Mouse (Mus musculus): Measurements from ENCODE around the gene Rgl1. TPM values are rescaled to one million over a fixed set of nuclear protein-coding genes. Genes with fewer than 3 reads are reported as not detected.
A peak's percentile ranks its signal among the peaks of the same experiment; 100 is the strongest.

Gene Rgl1
- polyA plus RNA-seq, 2 experiments = 5.4 to 8.6 TPM

DNA sequence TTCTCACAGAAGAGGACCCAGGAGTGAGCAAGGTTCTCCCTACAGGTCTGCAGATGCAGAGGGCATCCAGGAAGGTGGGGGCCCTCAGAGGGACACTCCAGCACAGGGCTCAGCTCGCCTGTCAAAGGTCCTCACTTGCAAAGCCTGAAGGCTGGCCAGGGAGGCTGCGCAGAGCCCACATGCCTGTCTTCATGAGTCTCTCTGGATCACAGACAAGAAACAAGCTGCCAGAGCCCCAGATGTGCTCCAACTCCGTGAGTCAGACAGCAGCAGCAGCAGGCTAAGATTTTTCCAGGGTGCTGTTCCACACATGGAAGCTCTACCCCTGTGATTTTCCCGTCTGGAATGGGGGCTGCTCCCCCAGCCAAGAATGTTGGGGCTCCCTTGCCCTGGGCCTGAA lies 251.9 kb downstream of the Rgl1 start:
- Histone ChIP-seq H3K9ac (replicated peaks) (no peak overlapping the region), H3K27me3 (ENCODE audit: control insufficient read depth, insufficient read depth, low read length) (no peaks in the 10 kb centered on the region), H3K27ac (no peak overlapping the region), H3K36me3 (replicated peaks; ENCODE audit: control insufficient read depth, insufficient read depth, low read depth) (no peaks in the 10 kb centered on the region), H3K4me2 (ENCODE audit: low read depth) (no peak overlapping the region), H3K4me1 (replicated peaks; ENCODE audit: control insufficient read depth in 2 of 2, insufficient read depth in 2 of 2, low read length in 1 of 2) (no peaks in the 10 kb centered on the region), H3K9me3 (ENCODE audit: control insufficient read depth, low read length) (no peaks in the 10 kb centered on the region), H3K4me3 (ENCODE audit: insufficient read depth in 1 of 2, low read depth in 2 of 2, low read length in 2 of 2) (no peak overlapping the region)
- DNase-seq (ENCODE audit: low read depth in 3 of 3, low spot score in 3 of 3) = no peak
- ATAC-seq (ENCODE audit: insufficient read depth) = no peak
- 47% methylated on average over 4 of the region's 4 CpGs for WGBS (ENCODE audit: insufficient replicate concordance)
- TF ChIP-seq EP300 (IDR thresholded peaks at IDR 0.05; ENCODE audit: low read depth) (no peak), CTCF (IDR thresholded peaks at IDR 0.05; ENCODE audit: low read depth) (no peak)

DNA sequence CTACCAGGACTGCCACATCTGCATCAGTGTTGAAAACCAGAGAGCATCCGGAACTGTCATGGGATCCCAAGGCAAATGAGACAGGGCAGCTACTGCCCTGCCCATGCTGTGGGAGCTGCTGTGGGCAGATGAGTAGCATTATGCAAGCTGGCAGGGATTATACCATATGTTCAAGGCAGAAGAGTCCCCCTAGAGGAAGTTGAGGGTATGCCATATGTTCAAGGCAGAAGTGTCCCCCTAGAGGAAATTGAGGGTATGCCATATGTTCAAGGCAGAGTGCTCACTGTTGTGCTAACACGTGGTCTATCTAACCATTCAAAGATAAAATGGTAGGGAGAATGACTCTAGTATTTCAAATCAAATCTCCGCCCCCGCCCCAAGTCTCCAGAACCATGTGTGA lies 254.9 kb downstream of the Rgl1 start:
- peak; percentile 24 to 32 (median 30) for DNase-seq (ENCODE audit: low read depth in 3 of 3, low spot score in 3 of 3)
- no peak for TF ChIP-seq EP300 (IDR thresholded peaks at IDR 0.05; ENCODE audit: low read depth)
- peak; percentile 86 for TF ChIP-seq CTCF (IDR thresholded peaks at IDR 0.05; ENCODE audit: low read depth)
- H3K4me3 ChIP-seq (ENCODE audit: insufficient read depth in 1 of 2, low read depth in 2 of 2, low read length in 2 of 2) = no peak overlapping the region
- no peaks in the 10 kb centered on the region for H3K36me3 ChIP-seq (replicated peaks; ENCODE audit: control insufficient read depth, insufficient read depth, low read depth)
- no peaks in the 10 kb centered on the region for H3K27me3 ChIP-seq (ENCODE audit: control insufficient read depth, insufficient read depth, low read length)
- H3K4me1 ChIP-seq (replicated peaks; ENCODE audit: control insufficient read depth in 2 of 2, insufficient read depth in 2 of 2, low read length in 1 of 2) = no peaks in the 10 kb centered on the region
- H3K9ac ChIP-seq (replicated peaks) = no peak overlapping the region
- 44% methylated on average over 4 of the region's 4 CpGs for WGBS (ENCODE audit: insufficient replicate concordance)
- no peak overlapping the region for H3K27ac ChIP-seq
- no peak overlapping the region for H3K4me2 ChIP-seq (ENCODE audit: low read depth)
- ATAC-seq (ENCODE audit: insufficient read depth) = 0 out of 2 replicates have a peak, but pooled peaks have one; percentile 35
- no peaks in the 10 kb centered on the region for H3K9me3 ChIP-seq (ENCODE audit: control insufficient read depth, low read length)

DNA sequence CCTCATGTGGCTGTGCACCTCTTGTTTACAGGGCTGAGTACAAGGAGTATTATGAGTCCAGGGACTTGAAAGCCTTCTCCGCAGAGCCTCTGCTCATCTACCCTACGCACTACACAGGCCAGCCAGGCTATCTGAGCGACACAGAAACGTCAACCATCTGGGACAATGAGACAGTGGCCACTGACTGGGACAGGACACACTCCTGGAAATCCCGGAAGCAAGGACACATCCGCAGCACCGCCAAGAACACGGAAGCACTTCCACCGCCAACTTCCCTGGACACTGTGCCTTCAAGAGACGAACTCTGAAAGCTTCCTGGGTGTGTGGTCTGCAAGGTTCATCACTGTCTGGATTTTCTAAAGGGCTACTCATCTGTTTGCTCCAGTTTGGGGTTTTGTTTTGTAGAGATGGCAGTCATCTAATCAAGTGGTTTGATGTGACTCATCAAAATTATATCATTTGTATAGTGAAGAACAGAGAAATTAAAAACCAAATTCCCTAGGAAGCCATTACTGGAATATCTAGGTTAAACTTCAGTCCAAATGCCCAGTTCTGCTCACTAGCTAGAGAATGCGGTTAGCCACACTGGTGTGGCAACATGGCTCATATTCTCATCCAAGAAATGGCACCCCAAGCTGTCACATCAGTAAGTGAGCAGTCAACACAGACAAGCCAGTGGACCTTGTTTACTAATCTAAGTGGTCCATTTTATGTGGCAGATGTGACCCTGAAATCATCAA lies 257.5 kb downstream of the Rgl1 start:
- TF ChIP-seq EP300 (IDR thresholded peaks at IDR 0.05; ENCODE audit: low read depth) = no peak
- DNase-seq (ENCODE audit: low read depth in 3 of 3, low spot score in 3 of 3) = no peak
- no peak overlapping the region for H3K27ac ChIP-seq
- ATAC-seq (ENCODE audit: insufficient read depth) = no peak
- 70% methylated on average over 11 of the region's 11 CpGs for WGBS (ENCODE audit: insufficient replicate concordance)
- no peak overlapping the region for H3K4me3 ChIP-seq (ENCODE audit: insufficient read depth in 1 of 2, low read depth in 2 of 2, low read length in 2 of 2)
- H3K27me3 ChIP-seq (ENCODE audit: control insufficient read depth, insufficient read depth, low read length) = no peaks in the 10 kb centered on the region
- H3K4me1 ChIP-seq (replicated peaks; ENCODE audit: control insufficient read depth in 2 of 2, insufficient read depth in 2 of 2, low read length in 1 of 2) = no peaks in the 10 kb centered on the region
- H3K9me3 ChIP-seq (ENCODE audit: control insufficient read depth, low read length) = no peaks in the 10 kb centered on the region
- H3K4me2 ChIP-seq (ENCODE audit: low read depth) = no peak overlapping the region
- H3K36me3 ChIP-seq (replicated peaks; ENCODE audit: control insufficient read depth, insufficient read depth, low read depth) = no peaks in the 10 kb centered on the region
- no peak overlapping the region for H3K9ac ChIP-seq (replicated peaks)

DNA sequence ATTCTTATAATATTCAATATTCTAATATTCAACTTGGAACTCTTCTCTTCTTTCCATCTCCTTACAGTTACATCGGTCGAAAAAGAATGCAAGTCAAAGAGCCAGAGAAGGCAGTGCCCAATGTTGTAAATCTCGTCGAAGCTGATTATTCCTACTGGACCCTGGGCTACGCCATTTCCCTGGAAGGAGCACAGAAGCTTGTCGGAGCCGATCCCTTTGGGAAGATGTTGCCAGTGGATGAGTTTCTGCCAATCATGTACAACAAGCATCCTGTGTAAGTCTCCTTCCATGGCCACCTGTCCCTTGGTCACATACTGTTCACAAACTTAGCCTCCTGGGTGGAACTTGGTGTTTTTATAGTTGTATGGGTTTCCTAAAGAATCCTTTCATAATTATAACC lies 259.4 kb downstream of the Rgl1 start:
- H3K4me3 ChIP-seq (ENCODE audit: insufficient read depth in 1 of 2, low read depth in 2 of 2, low read length in 2 of 2) = no peak overlapping the region
- no peak for ATAC-seq (ENCODE audit: insufficient read depth)

GRCm38 (mm10) chr1:152506175-152506574 lies 260.0 kb downstream of the Rgl1 start:
- H3K9ac ChIP-seq (replicated peaks) = no peak overlapping the region
- TF ChIP-seq CTCF (IDR thresholded peaks at IDR 0.05; ENCODE audit: low read depth) (no peak), EP300 (IDR thresholded peaks at IDR 0.05; ENCODE audit: low read depth) (no peak)
- 81% methylated on average over 5 of the region's 5 CpGs for WGBS (ENCODE audit: insufficient replicate concordance)

More for the DNA sequence above, 259.4 kb downstream of the Rgl1 start:
- Histone ChIP-seq H3K36me3 (replicated peaks; ENCODE audit: control insufficient read depth, insufficient read depth, low read depth) (no peaks in the 10 kb centered on the region), H3K4me1 (replicated peaks; ENCODE audit: control insufficient read depth in 2 of 2, insufficient read depth in 2 of 2, low read length in 1 of 2) (no peaks in the 10 kb centered on the region), H3K9ac (replicated peaks) (no peak overlapping the region), H3K9me3 (ENCODE audit: control insufficient read depth, low read length) (no peaks in the 10 kb centered on the region), H3K27ac (no peak overlapping the region), H3K27me3 (ENCODE audit: control insufficient read depth, insufficient read depth, low read length) (no peaks in the 10 kb centered on the region), H3K4me2 (ENCODE audit: low read depth) (no peak overlapping the region)
- no peak for TF ChIP-seq EP300 (IDR thresholded peaks at IDR 0.05; ENCODE audit: low read depth)
- TF ChIP-seq CTCF (IDR thresholded peaks at IDR 0.05; ENCODE audit: low read depth) = no peak
- DNase-seq (ENCODE audit: low read depth in 3 of 3, low spot score in 3 of 3) = no peak
- WGBS (ENCODE audit: insufficient replicate concordance) = 75% methylated on average over 7 of the region's 7 CpGs

More at GRCm38 (mm10) chr1:152506175-152506574, 260.0 kb downstream of the Rgl1 start:
- no peaks in the 10 kb centered on the region for H3K4me1 ChIP-seq (replicated peaks; ENCODE audit: control insufficient read depth in 2 of 2, insufficient read depth in 2 of 2, low read length in 1 of 2)
- DNase-seq (ENCODE audit: low read depth in 3 of 3, low spot score in 3 of 3) (no peak), ATAC-seq (ENCODE audit: insufficient read depth) (no peak)
- H3K4me3 ChIP-seq (ENCODE audit: insufficient read depth in 1 of 2, low read depth in 2 of 2, low read length in 2 of 2) = no peak overlapping the region
- H3K9me3 ChIP-seq (ENCODE audit: control insufficient read depth, low read length) = no peaks in the 10 kb centered on the region
- no peak overlapping the region for H3K27ac ChIP-seq
- H3K36me3 ChIP-seq (replicated peaks; ENCODE audit: control insufficient read depth, insufficient read depth, low read depth) = no peaks in the 10 kb centered on the region
- no peaks in the 10 kb centered on the region for H3K27me3 ChIP-seq (ENCODE audit: control insufficient read depth, insufficient read depth, low read length)
- no peak overlapping the region for H3K4me2 ChIP-seq (ENCODE audit: low read depth)
